Mouse (Mus musculus) brain, embryonic 14.5 days (tissue): ENCODE data around the gene Macrod2.

ENCODE experiments used
- CTCF ChIP-seq: fragments of 200-500 bp; IDR thresholded peaks from 2 replicates; pipeline ENCODE4 v1.5.1; 2012; ENCODE audit warnings: inconsistent platforms, mild to moderate bottlenecking, moderate library complexity, borderline replicate concordance; ENCODE audit not compliant: insufficient read depth, insufficient read length; ENCODE audit errors: extremely low read depth
- POLR2A ChIP-seq: fragments of 200-500 bp; IDR thresholded peaks from 2 replicates; pipeline ENCODE4 v1.6.1; 2012; ENCODE audit warnings: mild to moderate bottlenecking, inconsistent platforms, borderline replicate concordance; ENCODE audit not compliant: poor library complexity, insufficient read depth, insufficient read length, severe bottlenecking; ENCODE audit errors: extremely low read depth

- TF ChIP-seq CTCF = no peak
- TF ChIP-seq POLR2A = no peak
These were observed 1768.6 kb downstream of the Macrod2 start for GRCm38 (mm10) chr2:142163506-142164275.
